Mouse (Mus musculus) forebrain, embryonic 12.5 days (tissue): ENCODE data around the gene Sox6. TPM values are rescaled to one million over a fixed set of nuclear protein-coding genes. Genes with fewer than 3 reads are reported as not detected.

Experiments
- ATAC-seq: fragments of 200-750 bp; cut with Nextera tagmentation; 2 replicates; pipeline ENCODE4 v1.8.0; 2017; ENCODE audit warnings: moderate TSS enrichment; ENCODE audit not compliant: low FRiP score
- H3K27ac ChIP-seq: fragments of 300-500 bp; sonication (generic); 2 replicates; pipeline ENCODE4 v1.5.1; 2016; ENCODE audit warnings: mild to moderate bottlenecking
- H3K27me3 ChIP-seq: fragments of 300-500 bp; sonication (generic); 2 replicates; pipeline ENCODE4 v1.6.1; 2016; ENCODE audit warnings: mild to moderate bottlenecking
- H3K36me3 ChIP-seq: fragments of 300-500 bp; sonication (generic); replicated peaks from 2 replicates; pipeline ENCODE4 v1.6.1; 2016; ENCODE audit warnings: mild to moderate bottlenecking
- H3K4me1 ChIP-seq: fragments of 300-500 bp; sonication (generic); 2 replicates; pipeline ENCODE4 v1.6.1; 2016
- H3K4me2 ChIP-seq: fragments of 300-500 bp; sonication (generic); 2 replicates; pipeline ENCODE4 v1.6.1; 2016; ENCODE audit warnings: mild to moderate bottlenecking, moderate library complexity
- H3K4me3 ChIP-seq: fragments of 300-500 bp; sonication (generic); replicated peaks from 2 replicates; pipeline ENCODE4 v1.5.1; 2016; ENCODE audit warnings: mild to moderate bottlenecking
- H3K9ac ChIP-seq: fragments of 300-500 bp; sonication (generic); 2 replicates; pipeline ENCODE4 v1.6.1; 2016; ENCODE audit warnings: mild to moderate bottlenecking
- H3K9me3 ChIP-seq: fragments of 300-500 bp; sonication (generic); 2 replicates; pipeline ENCODE4 v1.6.1; 2016
- WGBS: fragments of 180-500 bp; shearing (Covaris S2); methylation state at CpG from one replicate; pipeline ENCODE4 v1.1.7; 2016; 5-methylcytosine and 5-hydroxymethylcytosine counted together
- polyA plus RNA-seq: library from polyadenylated mRNA; unstranded; fragments of >200 nt; fragmentation: Nextera tagmentation; extraction: Ambion mirVana; gene quantifications from 2 replicates; pipeline ENCODE4 v1.2.1, GENCODE M21; 2016

Gene Sox6
- polyA plus RNA-seq, 1 experiment from 2014 or later = 138 TPM

DNA sequence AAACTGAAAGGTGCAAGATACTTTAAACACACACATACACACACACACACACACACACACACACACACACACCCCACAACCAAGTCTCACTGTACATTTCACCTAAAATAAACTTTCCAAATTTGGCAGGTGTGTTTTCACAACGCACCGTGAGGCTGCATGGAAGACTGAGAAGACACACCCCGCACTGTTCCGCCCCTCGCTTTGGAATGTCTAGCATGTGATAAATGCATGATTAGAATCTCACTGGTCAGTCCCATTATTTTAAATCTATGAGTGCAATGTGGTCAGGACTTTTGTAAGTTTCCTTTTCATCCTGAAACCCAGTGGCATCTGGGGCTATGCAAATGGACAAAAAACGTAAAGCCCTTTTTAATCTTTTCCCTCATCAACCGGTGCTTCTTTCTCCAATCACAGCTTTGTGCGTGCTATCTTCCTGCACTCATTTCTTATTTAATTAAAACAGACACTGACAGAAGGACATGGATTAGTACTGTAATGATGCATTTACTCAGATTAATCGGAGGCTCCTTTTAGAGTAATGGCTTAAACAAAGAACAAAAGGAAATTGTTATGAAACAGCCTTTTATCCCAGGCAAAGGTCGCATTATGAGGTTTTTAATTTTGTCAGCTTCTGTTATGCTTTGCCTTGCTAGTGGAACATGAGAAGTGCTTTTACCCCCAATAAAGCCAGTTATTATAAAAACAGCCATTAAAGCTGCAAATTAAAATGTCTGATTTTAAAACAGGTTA is 170.9 kb downstream of the Sox6 start:
- Histone ChIP-seq H3K4me1 (peaks cover 51% of the 10 kb centered on the region), H3K9ac (no peak overlapping the region), H3K4me3 (no peak overlapping the region; the same call in 1 of the 2 replicates), H3K4me2 (peak overlapping the region; percentile 40), H3K36me3 (no peaks in the 10 kb centered on the region), H3K27me3 (no peaks in the 10 kb centered on the region), H3K9me3 (no peaks in the 10 kb centered on the region), H3K27ac (peak overlapping the region; percentile 78)
- 5% methylated on average over 10 of the region's 10 CpGs for WGBS
- ATAC-seq = 0 out of 2 replicates have a peak, but pooled peaks have one; percentile 30

GRCm38 (mm10) chr7:115866698-115867500 is 171.7 kb downstream of the Sox6 start:
- peak overlapping the region; percentile 40 for H3K4me2 ChIP-seq
- 0 out of 2 replicates have a peak, but pooled peaks have one; percentile 1 for ATAC-seq
- no peak overlapping the region for H3K4me3 ChIP-seq
- H3K9ac ChIP-seq = no peak overlapping the region
- H3K36me3 ChIP-seq = no peaks in the 10 kb centered on the region
- no peaks in the 10 kb centered on the region for H3K27me3 ChIP-seq
- H3K4me1 ChIP-seq = peaks cover 51% of the 10 kb centered on the region
- H3K9me3 ChIP-seq = no peaks in the 10 kb centered on the region
- 4% methylated on average over 9 of the region's 9 CpGs for WGBS
- peak overlapping the region; percentile 78 for H3K27ac ChIP-seq

- Histone ChIP-seq H3K9me3 (no peaks in the 10 kb centered on the region), H3K4me2 (peak overlapping the region; percentile 40), H3K9ac (no peak overlapping the region), H3K27me3 (no peaks in the 10 kb centered on the region), H3K4me3 (no peak overlapping the region), H3K36me3 (no peaks in the 10 kb centered on the region), H3K27ac (peak overlapping the region; percentile 78), H3K4me1 (peaks cover 51% of the 10 kb centered on the region)
- WGBS = 4% methylated on average over 9 of the region's 9 CpGs
- ATAC-seq = peak; percentile 83
These were observed 172.5 kb downstream of the Sox6 start for GRCm38 (mm10) chr7:115865979-115866697.

DNA sequence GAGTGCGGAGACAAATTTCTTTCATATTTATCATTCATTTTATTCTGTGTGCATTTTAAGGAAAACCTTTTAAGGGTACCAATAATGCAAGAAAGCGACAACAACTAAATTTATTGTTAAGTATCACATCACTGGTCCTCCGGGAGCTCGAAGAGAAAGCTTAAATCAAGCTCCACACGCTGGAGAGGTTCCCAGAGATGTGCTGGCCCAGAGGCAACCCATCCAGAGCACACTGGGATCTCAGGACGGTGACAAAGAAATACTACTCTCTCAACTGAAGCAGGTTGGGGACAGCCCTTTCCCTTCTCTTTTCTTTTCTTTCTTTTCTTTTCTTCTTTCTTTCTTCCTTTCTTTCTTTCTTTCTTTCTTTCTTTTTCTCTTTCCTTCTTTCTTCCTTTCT is 173.4 kb downstream of the Sox6 start:
- H3K36me3 ChIP-seq = no peaks in the 10 kb centered on the region
- WGBS = 17% methylated on average over 6 of the region's 6 CpGs
- no peaks in the 10 kb centered on the region for H3K27me3 ChIP-seq
- 0 out of 2 replicates have a peak overlapping the region, but pooled peaks have one; percentile 22 for H3K4me2 ChIP-seq
- no peak overlapping the region for H3K9ac ChIP-seq
- peaks cover 51% of the 10 kb centered on the region for H3K4me1 ChIP-seq
- no peaks in the 10 kb centered on the region for H3K9me3 ChIP-seq
- peak overlapping the region; percentile 78 for H3K27ac ChIP-seq
- no peak for ATAC-seq
- no peak overlapping the region for H3K4me3 ChIP-seq

DNA sequence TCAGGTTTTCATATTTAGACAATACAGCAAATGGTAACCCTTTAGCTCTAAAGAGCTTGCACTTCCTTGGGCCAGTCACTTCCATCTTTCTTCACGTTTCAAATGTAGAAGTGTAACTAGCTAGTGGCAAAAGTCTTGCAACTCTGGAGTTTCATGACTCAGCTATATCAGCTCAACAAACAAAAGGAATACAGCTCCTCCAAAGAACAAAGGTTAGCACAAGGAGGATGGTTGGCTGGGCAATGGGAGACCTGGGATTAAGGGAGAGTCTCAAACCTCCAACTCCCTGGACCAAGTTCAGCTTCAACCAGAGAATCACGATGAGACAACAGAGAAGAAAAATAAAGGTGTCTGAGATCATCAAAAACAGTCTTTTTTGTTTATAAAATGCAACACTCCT is 174.2 kb downstream of the Sox6 start:
- 12% methylated on average over 2 of the region's 2 CpGs for WGBS
- no peak overlapping the region for H3K9ac ChIP-seq
- H3K4me2 ChIP-seq = no peak overlapping the region
- H3K4me3 ChIP-seq = no peak overlapping the region
- no peak for ATAC-seq
- peaks cover 49% of the 10 kb centered on the region for H3K4me1 ChIP-seq
- no peaks in the 10 kb centered on the region for H3K27me3 ChIP-seq
- H3K36me3 ChIP-seq = no peaks in the 10 kb centered on the region
- H3K9me3 ChIP-seq = no peaks in the 10 kb centered on the region
- peak overlapping the region; percentile 78; the same call in 1 of the 2 replicates for H3K27ac ChIP-seq

DNA sequence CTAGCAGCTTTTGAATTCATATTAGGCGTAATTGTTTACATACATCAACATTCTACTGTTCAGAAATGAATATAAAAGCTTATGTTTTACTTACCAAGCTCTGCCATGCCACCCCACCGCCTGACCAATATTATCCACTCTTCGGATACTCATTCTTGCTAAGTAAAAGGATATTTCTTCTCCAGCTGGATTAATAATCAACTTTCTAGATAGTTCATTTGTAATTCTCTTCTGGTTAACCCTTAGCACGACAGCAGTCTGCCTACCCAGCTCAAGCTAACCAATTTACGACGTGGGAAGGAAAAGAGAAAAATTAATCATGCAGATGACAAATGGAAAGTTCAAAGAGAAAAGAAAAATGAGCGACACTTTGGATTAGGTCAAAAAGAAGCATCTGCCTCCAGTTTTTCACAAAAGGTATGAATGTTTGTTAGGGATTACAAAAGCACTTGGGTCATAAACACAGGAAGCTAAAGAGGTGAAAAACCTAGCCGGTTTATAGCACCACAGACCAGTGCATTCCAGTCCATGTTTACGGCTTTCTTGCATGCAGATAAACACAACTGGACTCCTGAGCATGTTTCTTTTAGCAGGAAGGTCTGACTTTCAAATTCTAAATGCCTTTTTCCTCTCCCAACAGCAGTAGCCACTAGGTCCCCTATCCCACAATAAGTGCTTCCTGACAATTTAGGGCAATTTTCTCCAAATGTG is 178.8 kb downstream of the Sox6 start:
- no peaks in the 10 kb centered on the region for H3K36me3 ChIP-seq
- no peak overlapping the region for H3K9ac ChIP-seq
- no peak for ATAC-seq

GRCm38 (mm10) chr7:115851131-115851530 is 187.5 kb downstream of the Sox6 start:
- Histone ChIP-seq H3K9ac (no peak overlapping the region), H3K4me3 (no peak overlapping the region), H3K9me3 (no peaks in the 10 kb centered on the region), H3K36me3 (no peaks in the 10 kb centered on the region), H3K4me2 (no peak overlapping the region), H3K27ac (no peak overlapping the region), H3K27me3 (no peaks in the 10 kb centered on the region), H3K4me1 (no peaks in the 10 kb centered on the region)
- WGBS = 94% methylated on average over 4 of the region's 4 CpGs
- ATAC-seq = no peak

More for the DNA sequence above, 178.8 kb downstream of the Sox6 start:
- 84% methylated on average over 9 of the region's 9 CpGs for WGBS
- no peak overlapping the region for H3K27ac ChIP-seq
- H3K4me1 ChIP-seq = peaks cover 5% of the 10 kb centered on the region; the same call in 1 of the 2 replicates
- no peaks in the 10 kb centered on the region for H3K9me3 ChIP-seq
- no peak overlapping the region for H3K4me2 ChIP-seq
- no peak overlapping the region for H3K4me3 ChIP-seq
- no peaks in the 10 kb centered on the region for H3K27me3 ChIP-seq

DNA sequence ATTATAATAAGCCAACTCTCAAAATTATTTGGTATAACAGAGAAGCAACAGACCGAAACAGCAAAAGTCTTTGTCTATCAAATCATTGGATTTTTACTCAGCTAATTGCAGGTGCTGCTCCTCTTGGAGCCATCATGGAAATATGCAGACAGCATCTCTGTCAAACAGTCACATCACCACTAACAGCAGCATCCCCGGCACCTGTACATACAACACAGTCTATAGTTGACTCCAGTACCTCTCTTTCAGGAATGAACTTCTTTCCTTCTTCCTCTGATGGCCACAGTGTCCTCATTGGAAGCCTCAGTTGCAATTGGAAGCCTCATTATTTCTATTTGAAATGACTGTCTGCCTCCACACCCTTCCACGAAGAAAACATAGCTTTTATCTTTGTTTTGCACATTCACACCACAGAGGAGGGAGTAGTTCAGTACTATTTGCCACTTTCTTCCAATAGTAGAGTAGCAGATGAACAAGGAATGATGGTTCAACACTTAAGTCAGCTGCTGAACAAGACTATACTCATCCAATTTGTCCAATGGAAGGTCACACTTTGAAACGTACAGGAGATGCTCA is 192.7 kb downstream of the Sox6 start:
- no peak overlapping the region for H3K9ac ChIP-seq
- H3K36me3 ChIP-seq = no peaks in the 10 kb centered on the region
- WGBS = 86% methylated on average over 4 of the region's 4 CpGs
- H3K4me1 ChIP-seq = no peaks in the 10 kb centered on the region
- no peak overlapping the region for H3K27ac ChIP-seq
- ATAC-seq = no peak
- H3K4me2 ChIP-seq = no peak overlapping the region
- H3K9me3 ChIP-seq = no peaks in the 10 kb centered on the region
- H3K27me3 ChIP-seq = no peaks in the 10 kb centered on the region
- H3K4me3 ChIP-seq = no peak overlapping the region

DNA sequence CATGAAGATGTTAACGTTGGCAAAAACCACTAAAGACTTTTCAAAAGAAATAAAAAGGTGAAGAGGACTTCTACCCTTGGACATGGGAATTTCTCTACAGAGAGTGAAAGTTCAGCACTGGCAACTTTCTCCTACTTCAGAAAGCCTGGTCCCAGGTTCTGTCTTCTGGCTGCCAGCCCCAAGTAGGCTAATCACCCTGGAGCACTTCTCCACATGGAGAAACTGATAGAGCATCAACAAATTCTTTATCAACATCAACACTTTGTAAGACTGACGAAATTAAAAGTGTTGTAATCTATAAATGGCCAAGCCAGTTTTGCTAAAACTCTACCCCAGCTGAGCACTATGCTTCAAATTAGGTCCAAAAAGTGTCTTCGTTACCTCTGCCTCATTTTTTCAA is 193.7 kb downstream of the Sox6 start:
- Histone ChIP-seq H3K27ac (no peak overlapping the region), H3K9ac (no peak overlapping the region), H3K36me3 (no peaks in the 10 kb centered on the region), H3K27me3 (no peaks in the 10 kb centered on the region), H3K4me2 (no peak overlapping the region), H3K4me3 (no peak overlapping the region), H3K9me3 (no peaks in the 10 kb centered on the region), H3K4me1 (no peaks in the 10 kb centered on the region)
- no peak for ATAC-seq
- WGBS = 82% methylated on average over 3 of the region's 3 CpGs

DNA sequence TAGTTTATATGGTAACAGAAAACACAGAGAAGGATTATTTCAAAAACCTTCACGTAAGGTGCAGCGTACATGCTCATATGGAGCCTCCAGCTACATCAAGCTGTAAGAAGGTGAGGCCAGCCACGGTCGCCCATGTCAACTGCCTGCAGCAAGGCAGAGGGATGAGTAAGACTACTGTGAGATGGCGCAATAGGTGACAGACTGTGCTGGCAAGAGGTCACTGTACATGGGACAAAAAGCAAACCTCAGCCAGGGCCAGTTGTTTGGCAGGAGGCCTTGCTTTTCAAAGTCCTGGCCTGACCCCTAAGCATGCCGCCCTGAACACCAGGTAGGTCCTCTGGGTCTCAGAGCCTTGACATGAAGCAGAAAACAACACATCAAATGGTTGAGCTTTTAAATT is 194.2 kb downstream of the Sox6 start:
- WGBS = 93% methylated on average over 6 of the region's 6 CpGs
- H3K27me3 ChIP-seq = no peaks in the 10 kb centered on the region
- no peak overlapping the region for H3K4me3 ChIP-seq
- no peaks in the 10 kb centered on the region for H3K36me3 ChIP-seq
- H3K4me2 ChIP-seq = no peak overlapping the region
- no peak overlapping the region for H3K9ac ChIP-seq
- no peak for ATAC-seq
- H3K27ac ChIP-seq = peak overlapping the region; percentile 3; the same call in 1 of the 2 replicates
- H3K4me1 ChIP-seq = no peaks in the 10 kb centered on the region
- H3K9me3 ChIP-seq = no peaks in the 10 kb centered on the region

DNA sequence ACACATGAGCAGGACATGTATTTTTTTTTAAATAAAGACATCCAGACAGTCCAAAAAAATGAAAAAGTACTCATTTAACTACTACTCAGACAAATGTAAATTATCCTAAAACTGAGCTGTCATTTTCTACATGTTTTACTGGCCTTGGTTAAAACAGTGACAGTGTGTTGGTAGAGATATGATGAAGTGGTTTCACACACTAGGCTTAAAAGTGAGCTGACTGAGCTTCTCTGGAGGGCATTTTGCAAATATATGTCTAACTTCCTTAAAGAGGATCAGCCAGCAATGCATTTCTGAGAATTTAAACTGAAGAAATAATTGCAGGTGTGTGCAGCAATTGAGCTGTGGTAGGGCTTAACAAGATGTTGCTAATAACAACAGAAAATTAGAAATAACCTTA is 196.3 kb downstream of the Sox6 start:
- Histone ChIP-seq H3K27me3 (no peaks in the 10 kb centered on the region), H3K36me3 (no peaks in the 10 kb centered on the region), H3K4me2 (no peak overlapping the region), H3K9ac (no peak overlapping the region), H3K4me3 (no peak overlapping the region), H3K4me1 (no peaks in the 10 kb centered on the region), H3K9me3 (no peaks in the 10 kb centered on the region), H3K27ac (no peak overlapping the region)
- ATAC-seq = no peak
